Mouse (Mus musculus) brown adipose tissue, adult 24 weeks (tissue): ENCODE measurements around the gene Adgrl4. TPM values are rescaled to one million over a fixed set of nuclear protein-coding genes. Genes with fewer than 3 reads are reported as not detected.

ENCODE experiments used
- H3K27ac ChIP-seq: fragments of 200-500 bp; replicated peaks from 2 replicates; pipeline ENCODE4 v1.5.1; 2012; ENCODE audit warnings: low read depth, mild to moderate bottlenecking, low read length
- H3K4me1 ChIP-seq: fragments of 200-500 bp; 2 replicates; pipeline ENCODE4 v1.6.1; 2012; ENCODE audit warnings: low read length, mixed read lengths; ENCODE audit not compliant: control insufficient read depth, insufficient read depth, insufficient read length
- H3K4me3 ChIP-seq: fragments of 200-500 bp; 2 replicates; pipeline ENCODE4 v1.5.1; 2012; ENCODE audit warnings: low read depth, mild to moderate bottlenecking, low read length, moderate library complexity; ENCODE audit not compliant: insufficient read depth
- polyA plus RNA-seq: library from polyadenylated mRNA; stranded (reverse); fragments of >200 nt; gene quantifications from 2 replicates; pipeline ENCODE4 v1.2.4, GENCODE M21; 2012; ENCODE audit not compliant: missing spikeins, insufficient read depth, insufficient read length

Gene Adgrl4
- 25.6 and 34.0 TPM in 2 replicates for polyA plus RNA-seq

DNA sequence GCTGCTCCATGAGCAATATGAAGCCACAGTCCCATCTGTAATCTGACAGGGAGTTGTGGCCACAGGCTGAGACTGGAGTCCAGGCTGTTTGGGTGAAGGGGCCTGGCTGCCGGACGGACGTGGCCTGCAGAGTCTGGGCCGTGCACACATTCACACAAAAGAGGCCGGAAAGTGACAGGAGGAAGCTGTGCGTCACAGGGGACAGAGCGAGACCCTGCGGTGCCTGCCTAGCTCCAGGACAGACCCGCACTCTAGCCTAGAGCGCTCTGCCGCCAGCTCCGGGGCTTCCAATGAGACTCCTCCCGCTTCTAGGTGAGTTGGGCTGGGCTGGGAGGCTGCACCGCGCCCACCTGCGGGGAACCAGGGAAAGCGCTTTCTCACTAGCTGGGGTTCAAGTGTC lies at the start of gene Adgrl4:
Adgrl4 (plus strand) TSS at position 195 of the 400 bp plus-strand sequence.
- peaks cover 5% of the 10 kb centered on the region for H3K4me1 ChIP-seq
- H3K27ac ChIP-seq = peak within 1 kb of the TSS; percentile 89
- H3K4me3 ChIP-seq = peak within 1 kb of the TSS; percentile 66

DNA sequence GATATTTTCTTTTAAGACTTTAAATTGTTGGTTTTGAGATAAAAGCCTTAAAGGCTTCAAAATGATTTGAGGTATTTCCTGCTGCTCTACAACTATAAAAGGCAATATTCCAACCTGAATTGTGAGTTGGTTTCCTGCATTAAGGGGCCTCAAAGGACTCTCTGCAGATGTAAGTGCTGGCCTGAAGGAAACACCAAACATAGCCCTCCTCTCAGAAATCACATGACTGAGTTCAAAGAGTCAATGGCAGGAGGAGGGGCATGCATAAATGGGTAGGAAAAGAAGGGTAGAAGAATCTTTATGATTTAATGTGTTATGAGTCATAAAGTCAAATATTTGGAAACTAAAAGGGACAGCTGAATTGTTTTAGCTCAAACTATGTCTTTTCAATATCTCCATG lies 46.8 kb upstream of the Adgrl4 start:
- H3K27ac ChIP-seq = no peak overlapping the region
- H3K4me1 ChIP-seq = no peaks in the 10 kb centered on the region; the same call in 1 of the 2 replicates
- H3K4me3 ChIP-seq = no peak overlapping the region

DNA sequence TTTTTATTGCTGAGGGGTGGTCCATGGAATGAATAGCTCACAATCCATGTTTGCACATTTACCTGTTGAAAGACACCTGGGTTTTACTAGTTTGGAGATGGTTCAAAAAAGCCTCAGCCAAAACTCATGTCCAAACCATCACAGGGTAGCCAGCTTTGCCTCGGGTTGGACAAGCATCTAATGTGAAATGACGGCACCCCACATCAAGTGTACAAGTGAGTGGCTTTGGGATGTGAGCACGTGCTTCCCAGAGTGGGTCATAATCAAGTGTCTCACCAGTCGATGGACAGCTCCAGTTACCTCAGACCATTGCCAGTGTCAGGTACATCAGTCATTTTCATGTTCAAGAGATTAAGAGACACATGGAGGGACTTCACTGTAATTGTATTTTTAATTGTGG lies 44.8 kb upstream of the Adgrl4 start:
- Histone ChIP-seq H3K27ac (no peak overlapping the region), H3K4me3 (no peak overlapping the region), H3K4me1 (no peaks in the 10 kb centered on the region)

DNA sequence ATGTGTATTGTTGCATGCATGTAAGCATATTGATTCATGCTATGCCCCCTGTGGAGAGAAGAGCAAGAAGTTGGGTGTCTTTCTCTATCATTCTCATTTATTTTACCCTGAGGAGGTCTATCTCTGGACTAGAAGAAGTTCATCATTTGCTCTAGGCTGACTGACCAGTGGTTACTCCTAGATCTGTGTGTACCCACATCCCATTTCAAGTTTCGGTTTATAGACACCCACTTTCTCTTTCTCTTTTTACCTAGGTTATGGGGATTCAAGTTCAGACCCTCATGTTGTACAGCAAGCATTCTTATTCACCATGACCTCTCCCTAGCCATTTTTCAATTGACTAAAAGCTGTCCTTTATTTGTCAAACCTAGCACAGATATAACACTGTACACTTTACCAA lies 44.4 kb upstream of the Adgrl4 start:
- Histone ChIP-seq H3K27ac (no peak overlapping the region), H3K4me3 (no peak overlapping the region), H3K4me1 (no peaks in the 10 kb centered on the region)

DNA sequence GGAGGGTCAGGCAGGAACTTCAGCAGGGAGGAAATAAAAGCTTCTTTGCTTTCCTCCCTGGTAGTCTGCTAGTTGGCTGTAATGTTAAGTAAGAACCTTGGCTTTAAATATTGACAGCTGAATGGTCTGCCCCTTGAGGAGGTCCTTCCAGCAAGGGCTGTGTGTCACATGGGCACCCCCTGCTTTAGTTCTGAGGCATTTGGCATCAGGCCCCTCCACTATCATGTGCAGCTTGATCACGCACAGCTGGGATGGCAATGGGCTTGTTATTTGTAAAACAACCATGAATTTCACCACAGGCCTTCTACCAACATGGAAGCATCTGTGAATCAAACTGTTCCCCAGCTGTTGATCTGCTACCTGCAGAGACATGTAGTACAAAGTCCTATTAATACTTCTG lies 38.4 kb upstream of the Adgrl4 start:
- no peak overlapping the region for H3K27ac ChIP-seq
- no peaks in the 10 kb centered on the region for H3K4me1 ChIP-seq
- no peak overlapping the region for H3K4me3 ChIP-seq

DNA sequence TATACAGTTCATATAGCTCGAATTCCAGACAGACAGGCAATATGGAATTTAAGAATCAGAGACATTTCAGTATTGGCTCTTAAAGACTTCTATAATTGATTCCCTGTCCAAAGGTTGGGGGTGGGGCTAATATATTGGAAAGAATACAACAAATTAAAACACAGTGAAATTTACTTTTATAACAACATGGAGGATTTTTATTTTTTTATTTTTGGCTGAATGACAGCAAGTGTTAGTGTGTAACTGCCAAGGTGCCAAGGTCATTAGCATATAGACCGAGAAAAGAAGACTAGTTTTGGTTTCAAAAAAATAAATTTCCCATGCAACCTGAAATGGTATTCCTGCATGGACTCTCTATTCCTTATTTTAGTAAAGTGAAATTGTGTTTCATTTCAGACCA lies 26.7 kb upstream of the Adgrl4 start:
- no peak overlapping the region for H3K4me3 ChIP-seq
- no peaks in the 10 kb centered on the region for H3K4me1 ChIP-seq
- no peak overlapping the region for H3K27ac ChIP-seq

DNA sequence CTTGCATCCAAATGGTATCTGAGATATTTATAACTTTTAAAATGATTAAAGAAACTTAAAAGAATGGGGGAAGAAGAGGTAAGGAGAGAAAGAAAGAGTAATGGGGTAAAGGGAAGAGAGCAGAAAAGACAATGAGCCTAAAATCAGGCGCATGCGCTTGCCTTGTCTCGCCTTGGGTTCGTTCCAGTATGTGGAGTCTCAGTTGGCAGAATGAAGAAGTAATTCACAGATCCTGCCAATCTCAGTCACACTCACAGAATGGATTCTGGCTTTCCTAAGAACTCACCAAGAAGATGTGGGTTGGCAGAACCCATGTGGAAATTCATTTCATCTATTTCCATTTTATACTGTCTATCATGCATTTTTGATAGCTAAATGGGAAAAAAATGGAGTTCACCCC lies 26.2 kb upstream of the Adgrl4 start:
- H3K4me3 ChIP-seq = no peak overlapping the region
- H3K27ac ChIP-seq = no peak overlapping the region
- no peaks in the 10 kb centered on the region for H3K4me1 ChIP-seq

DNA sequence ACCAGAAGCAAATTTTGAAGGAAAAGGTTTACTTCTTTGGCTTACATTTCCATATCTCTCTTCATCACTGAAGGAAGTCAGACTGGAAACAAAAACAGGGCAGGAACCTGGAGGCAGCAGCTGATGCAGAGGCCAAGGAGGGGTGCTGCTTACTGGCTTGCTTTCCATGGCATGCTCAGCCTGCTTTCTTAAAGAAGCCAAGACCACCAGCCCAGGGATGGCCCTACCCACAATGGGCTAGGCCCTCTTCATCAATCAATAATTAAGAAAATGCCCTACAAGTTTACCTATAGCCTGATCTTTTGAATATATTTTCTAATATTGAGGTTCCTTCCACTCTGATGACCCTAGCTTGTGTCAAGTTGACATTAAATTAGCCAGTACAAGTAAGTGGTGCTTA lies 20.8 kb upstream of the Adgrl4 start:
- peaks cover 4% of the 10 kb centered on the region for H3K4me1 ChIP-seq
- peak overlapping the region; percentile 70 for H3K27ac ChIP-seq
- no peak overlapping the region for H3K4me3 ChIP-seq

DNA sequence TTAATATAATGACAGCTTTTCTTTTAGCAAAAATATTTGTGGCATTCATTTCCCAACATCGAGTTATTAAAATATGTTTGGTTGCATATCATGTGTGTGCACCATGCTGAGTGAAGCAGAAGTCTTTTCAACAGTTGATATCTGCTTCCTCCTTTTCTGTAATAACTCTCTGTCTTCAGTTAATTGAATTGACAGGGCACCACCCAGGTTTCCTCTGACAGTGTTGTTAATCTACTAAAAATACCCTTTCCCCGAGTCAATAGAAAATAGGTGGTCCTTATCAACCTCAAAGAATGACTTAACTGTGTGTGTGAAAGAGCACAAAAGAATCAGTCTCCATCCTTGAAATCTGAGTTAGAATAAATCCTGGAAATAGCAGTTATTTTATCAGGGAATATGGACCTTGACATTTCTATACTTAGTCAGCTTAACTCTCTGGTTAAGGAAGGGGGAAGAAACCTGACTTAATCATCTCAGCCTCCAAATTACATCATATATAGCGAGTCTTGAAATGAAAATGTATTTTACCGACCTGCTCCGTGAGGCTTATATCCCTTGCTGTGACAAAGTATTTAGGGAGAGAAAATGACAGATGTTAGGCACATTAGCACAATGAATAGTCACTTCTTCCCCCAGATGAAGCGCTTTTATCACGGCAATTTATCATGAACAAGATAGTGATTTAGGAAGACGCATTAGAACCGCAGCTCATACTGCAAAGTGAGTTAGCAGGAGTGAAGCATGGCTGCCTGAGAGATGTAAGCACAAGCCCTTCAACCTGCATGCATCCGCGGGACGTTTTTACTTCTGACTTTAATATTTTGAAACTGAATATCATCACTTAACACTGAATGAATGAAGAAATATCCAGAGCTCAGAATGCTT lies 19.8 kb upstream of the Adgrl4 start:
- Histone ChIP-seq H3K27ac (peak overlapping the region; percentile 88), H3K4me3 (no peak overlapping the region), H3K4me1 (peaks cover 4% of the 10 kb centered on the region)

DNA sequence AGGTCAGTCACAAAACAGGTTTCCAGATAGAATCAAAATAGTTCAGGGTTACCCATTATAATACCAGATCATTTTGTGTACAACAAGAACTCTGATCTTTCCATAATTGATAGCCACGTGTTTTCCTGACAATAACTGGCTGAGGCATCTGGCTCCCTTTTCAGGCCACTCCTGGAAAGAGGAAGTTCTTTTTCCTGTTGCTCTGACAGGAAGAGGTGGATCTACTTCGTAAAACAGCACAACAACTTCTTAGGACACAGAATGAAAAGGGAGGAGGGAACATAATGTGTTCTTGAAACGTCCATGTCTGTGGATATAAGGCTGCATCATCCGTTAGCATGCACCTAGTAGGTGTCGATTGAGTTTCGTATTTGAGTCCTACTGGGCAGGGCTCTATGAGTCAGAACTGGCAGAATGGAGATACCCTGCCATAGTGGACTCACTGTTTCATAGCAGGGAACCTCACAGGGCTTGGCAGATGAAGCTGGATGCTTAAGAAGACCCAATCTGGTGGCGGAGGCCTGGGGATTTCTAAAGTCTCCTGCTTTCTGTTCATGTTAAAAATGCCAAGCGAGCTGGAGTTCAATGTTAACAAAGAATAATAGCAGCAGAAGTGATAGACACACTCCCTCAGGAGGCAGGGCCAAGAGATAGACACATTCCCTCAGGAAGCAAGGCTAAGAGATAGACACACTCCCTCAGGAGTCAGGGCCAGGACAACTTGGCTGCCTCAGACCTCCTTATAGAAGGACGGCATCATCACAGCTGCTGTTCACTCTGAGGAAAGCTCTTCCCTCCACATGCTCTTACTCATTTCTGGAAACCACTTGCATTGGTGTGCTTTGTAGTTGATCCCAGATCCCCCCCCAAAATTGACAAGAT lies 13.1 kb upstream of the Adgrl4 start:
- peak overlapping the region; percentile 95 for H3K27ac ChIP-seq
- no peak overlapping the region for H3K4me3 ChIP-seq
- H3K4me1 ChIP-seq = peaks cover 6% of the 10 kb centered on the region

DNA sequence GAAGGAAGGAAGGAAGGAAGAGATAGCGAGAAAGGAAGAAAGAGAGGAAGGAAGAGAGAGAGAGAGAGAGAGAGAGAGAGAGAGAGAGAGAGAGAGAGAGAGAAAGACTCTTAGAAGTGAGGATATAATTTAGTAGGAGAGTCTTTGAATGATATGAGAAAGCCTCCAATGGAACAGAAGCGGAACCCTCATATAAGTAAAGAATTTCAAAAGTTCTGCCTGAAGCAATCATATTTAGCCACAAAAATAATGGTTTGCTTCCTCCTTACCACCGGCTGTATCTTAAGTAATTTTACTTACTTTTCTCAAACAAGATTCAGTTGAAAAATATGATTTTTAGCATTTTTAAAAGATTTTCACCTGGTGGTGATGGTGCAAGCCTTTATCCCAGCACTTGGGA lies 7.6 kb upstream of the Adgrl4 start:
- Histone ChIP-seq H3K27ac (no peak overlapping the region), H3K4me3 (no peak overlapping the region), H3K4me1 (no peaks in the 10 kb centered on the region; the same call in 1 of the 2 replicates)

DNA sequence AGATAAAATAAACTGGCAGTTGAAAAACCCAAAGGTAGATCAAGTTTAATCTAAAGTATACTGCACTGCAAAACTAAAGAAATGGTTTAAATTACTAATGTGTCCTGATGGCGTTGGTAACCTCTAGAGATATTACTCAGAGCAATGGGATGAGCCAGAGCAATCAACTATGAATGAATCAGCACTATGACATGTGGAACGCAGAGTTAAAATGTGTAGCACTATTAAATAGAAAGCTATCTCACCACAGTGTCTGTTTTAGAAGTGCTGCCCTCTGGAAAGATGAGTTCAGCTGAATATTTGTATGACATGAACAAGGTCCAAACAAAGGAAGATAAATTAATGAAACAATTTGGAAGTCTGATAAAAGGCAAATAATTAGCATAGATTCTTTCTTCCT lies 6.2 kb upstream of the Adgrl4 start:
- H3K4me1 ChIP-seq = peaks cover 5% of the 10 kb centered on the region
- no peak overlapping the region for H3K27ac ChIP-seq

DNA sequence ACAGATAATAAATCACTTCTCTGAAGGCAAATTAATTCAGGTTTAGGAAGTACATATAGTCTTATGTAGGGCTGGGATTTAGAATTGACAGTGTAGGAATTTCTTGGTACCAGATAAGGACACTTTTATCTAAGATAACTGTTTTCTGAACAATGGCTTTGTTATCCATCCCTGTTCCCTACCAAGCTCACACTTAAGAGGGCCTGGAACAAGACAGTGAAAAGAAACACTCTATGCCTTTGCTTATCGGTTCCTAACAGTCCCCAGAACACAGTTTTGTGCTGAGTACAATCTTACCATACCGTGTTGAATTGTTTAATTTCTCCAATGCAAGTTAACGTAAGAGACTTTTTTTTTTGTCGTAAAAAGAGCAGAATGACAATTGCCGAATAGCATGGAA lies 677 bp downstream of the Adgrl4 start:
- Histone ChIP-seq H3K4me1 (peaks cover 5% of the 10 kb centered on the region), H3K4me3 (peak overlapping the region; percentile 66), H3K27ac (peak overlapping the region; percentile 89)

More for the DNA sequence above, 6.2 kb upstream of the Adgrl4 start:
- H3K4me3 ChIP-seq = no peak overlapping the region

DNA sequence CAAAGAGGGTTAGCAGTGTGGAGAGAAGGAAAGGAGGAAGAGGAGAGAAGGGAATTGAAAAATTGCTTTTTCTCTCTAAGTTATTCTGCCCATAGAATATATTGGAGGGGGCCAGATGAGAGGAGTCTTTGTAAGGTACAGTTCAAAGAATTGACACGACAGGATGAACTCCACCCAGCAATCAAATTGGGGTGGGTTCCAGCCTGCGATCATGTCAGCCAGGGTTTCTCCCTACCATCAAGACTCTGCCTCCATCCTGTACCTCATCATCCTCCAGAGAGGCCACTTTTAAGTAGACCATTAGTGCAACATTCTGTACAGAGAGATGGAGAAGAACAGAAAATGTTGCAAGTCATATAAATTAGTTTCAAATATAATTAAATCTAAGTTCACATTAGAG lies 2.3 kb downstream of the Adgrl4 start:
- Histone ChIP-seq H3K27ac (peak overlapping the region; percentile 89), H3K4me1 (peaks cover 10% of the 10 kb centered on the region), H3K4me3 (peak overlapping the region; percentile 66)

DNA sequence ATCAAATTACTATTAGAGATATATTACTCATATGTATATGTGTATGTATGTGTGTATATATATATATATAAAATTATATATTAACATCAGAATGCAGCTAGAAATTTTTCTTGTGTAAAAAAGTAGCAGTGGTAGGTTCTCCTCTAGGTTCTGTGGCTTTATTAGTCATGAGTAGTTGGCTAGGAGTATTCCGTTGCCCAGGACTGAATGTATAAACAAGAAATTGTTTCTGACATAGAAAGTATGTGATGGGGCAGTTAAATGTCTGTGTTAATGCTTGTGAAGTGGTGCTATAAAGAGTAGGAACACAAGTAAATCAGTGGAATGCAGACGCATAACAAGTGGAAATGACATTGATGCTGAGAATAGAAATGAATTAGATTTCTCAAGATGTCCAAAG lies 4.3 kb downstream of the Adgrl4 start:
- H3K4me3 ChIP-seq = no peak overlapping the region
- H3K27ac ChIP-seq = no peak overlapping the region
- peaks cover 4% of the 10 kb centered on the region; the same call in 1 of the 2 replicates for H3K4me1 ChIP-seq
